Mouse (Mus musculus) liver, postnatal 0 days (tissue): ENCODE measurements at regions not wholly inside any gene's neighbourhood (a gene's known extent, or its start where the extent isn't known, plus 50 kb on each side); places are given as distances from the start of the nearest gene placed in this dataset.

Experiments
- CTCF ChIP-seq: sonication (generic); IDR thresholded peaks from 2 replicates; pipeline ENCODE4 v1.5.1; 2016; ENCODE audit warnings: antibody characterized with exemption, low read depth
- EP300 ChIP-seq: IDR thresholded peaks from 2 replicates; pipeline ENCODE4 v1.6.1; 2016; ENCODE audit warnings: antibody characterized with exemption, low read depth, mild to moderate bottlenecking

- TF ChIP-seq CTCF = no peak
- TF ChIP-seq EP300 = no peak
Measured at GRCm38 (mm10) chr3:40189529-40189928, 341.6 kb upstream of the Intu start.
